Mouse (Mus musculus) CD8-positive naive resting alpha-beta T cell, adult 2 months (primary cell): ENCODE data around the gene Nmrk1.

ENCODE experiments used
- DNase-seq, 2 experiments: peaks; one replicate each; pipeline ENCODE4 v3.0.0; 2022; ENCODE audit warnings: low read depth in 2 of 2, low spot score in 2 of 2

Gene Nmrk1

GRCm38 (mm10) chr19:18652592-18652991, 20.8 kb downstream of the Nmrk1 start:
- no peak for DNase-seq

DNA sequence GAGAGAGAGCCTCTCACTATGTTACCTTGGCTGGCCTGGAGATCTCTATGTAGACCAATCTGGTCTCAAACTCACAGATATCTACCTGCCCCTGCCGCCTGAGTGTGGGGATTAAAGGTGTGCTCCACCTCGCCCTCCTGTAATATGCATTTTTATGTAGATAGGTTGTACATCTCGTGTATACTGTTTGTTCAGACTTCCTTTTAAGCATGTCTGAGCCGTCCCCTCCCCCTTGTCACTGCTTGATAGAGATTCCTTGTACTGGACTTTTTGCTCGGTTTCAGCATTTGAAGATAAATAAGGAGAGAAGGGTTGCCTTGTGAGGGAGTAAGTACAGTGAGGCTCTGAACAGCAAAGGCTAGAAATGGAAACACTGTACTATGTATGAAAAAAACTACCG, 21.3 kb downstream of the Nmrk1 start:
- DNase-seq: no peak

DNA sequence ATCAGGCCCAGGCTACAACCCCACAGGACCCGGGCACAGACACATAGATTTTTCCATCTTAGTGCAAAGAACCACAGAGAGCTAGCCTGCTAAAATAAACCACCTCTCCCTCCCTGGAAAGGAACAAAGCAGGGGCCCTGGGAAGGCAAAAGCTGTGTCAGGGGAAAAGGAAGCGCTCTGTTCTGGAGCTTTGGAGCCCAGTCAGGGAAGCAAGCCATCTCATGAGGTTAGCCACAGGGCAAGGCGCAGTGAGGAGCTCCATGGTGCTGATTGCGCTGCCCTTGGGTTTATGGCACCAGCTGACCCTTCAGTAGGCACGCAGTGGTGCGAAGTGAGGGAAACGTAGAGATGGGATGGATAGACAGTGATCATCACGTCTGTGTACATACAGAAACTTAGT, 22.6 kb downstream of the Nmrk1 start:
- no peak for DNase-seq

DNA sequence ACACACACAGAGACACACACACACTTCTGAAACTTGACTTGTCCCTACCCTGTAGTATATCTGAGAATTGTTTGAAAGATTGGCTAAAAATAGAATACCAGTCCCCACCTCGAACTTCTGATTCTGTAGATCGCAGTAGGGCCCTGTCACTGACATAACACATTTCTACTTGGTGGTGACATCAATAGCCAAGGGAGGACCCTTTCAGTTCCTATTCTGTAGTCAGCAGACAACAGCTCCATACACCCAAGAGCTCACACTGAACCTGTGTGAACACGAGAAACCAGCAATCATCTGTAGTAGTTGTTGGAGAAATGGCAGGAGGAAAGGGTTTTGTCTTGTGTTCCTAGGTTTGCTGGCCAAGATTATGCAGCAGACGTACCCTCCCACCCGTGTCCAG, 23.2 kb downstream of the Nmrk1 start:
- no peak for DNase-seq

DNA sequence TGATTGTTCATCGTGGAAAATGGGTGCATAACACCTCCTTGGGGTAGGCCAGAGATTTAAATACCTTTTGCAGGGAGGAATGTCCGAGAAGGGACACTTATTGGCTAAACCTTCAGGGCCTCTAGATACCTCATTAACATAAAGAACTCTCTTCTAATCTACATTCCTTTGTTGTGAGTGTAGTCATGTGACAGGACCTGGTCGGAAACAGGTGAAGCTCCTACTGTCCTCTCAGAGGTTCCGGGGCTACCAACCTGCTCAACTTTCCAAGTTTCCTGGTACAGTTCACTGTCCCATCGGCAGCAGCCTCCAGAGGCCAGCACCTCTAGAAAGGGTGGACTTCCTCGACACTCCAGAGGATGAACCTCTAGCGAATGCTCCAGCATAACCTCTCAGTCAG, 24.2 kb downstream of the Nmrk1 start:
- no peak for DNase-seq

DNA sequence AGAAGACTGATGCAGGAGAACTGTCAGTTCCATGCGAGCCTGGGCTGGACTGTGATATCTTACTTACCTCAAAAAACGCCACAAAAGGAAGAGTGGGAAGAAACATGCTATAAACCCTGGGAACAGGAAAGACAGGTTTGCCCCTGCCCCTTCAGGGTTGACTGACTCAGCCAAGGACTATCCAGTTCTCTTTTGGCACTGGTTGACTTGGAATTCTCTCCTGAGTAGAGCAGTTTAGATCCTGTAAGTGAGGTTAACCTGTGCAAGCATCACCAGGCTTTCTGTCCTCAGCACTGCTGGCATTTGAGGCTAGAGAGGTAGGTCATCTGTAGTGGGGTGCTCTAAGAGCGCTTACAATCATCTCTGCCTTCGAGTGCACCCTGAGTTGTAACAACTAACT, 26.7 kb downstream of the Nmrk1 start:
- no peak for DNase-seq

GRCm38 (mm10) chr19:18659349-18659748, 27.6 kb downstream of the Nmrk1 start:
- no peak for DNase-seq

GRCm38 (mm10) chr19:18660466-18660865, 28.7 kb downstream of the Nmrk1 start:
- no peak for DNase-seq

- no peak for DNase-seq
Observed at GRCm38 (mm10) chr19:18661683-18662082, 29.9 kb downstream of the Nmrk1 start.

DNA sequence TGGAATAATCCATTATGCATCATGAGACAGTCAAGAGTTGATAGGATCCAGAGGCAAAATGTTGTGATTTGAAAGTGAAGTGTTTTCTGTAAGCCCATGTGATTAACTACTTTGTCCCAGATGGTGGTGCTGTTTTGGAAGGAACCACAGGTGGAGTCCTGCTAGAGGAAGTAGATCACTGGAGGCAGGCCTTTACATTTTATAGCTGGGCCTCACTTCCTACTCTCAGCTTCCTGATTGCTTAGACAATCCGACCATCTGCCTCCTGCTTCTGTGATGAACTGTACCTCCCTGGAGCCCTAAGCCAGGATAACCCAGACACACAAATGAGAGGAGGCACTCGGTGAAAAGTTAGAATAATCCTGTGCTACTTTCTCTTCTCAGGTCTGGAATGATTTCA, 32.2 kb downstream of the Nmrk1 start:
- DNase-seq: no peak

DNA sequence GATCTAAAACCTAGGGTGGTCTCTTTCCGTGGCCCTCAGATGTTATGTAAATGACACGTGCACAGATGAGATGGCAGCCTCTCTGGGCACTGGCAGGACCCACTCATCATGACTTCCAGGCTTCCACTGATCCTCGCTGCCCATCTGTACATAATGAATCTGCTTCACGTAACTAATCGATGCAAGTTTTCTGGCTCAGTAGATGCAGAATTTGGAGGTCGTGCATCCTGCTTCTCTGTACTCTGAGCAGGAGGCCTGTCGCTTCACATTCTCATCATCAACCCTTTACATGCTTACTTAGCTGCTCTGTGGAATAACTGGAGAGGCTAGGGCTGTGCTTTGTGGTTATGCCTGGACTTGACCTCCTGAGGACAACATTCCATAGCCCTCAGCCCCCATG, 35.2 kb downstream of the Nmrk1 start:
- DNase-seq: no peak

- DNase-seq: no peak
Observed at GRCm38 (mm10) chr19:18669551-18669950, 37.8 kb downstream of the Nmrk1 start.

- DNase-seq: peak; percentile 98
Observed at GRCm38 (mm10) chr19:18670608-18671007, 38.9 kb downstream of the Nmrk1 start, which contains the start of gene Carnmt1. TSS of gene Carnmt1 (plus strand) at chr19:18670764.

- DNase-seq: peak; percentile 38 to 41
Observed at GRCm38 (mm10) chr19:18671056-18671741, 39.4 kb downstream of the Nmrk1 start.

GRCm38 (mm10) chr19:18672498-18672897, 40.7 kb downstream of the Nmrk1 start:
- no peak for DNase-seq

GRCm38 (mm10) chr19:18673116-18673515, 41.4 kb downstream of the Nmrk1 start:
- no peak for DNase-seq

- DNase-seq: no peak
Observed at GRCm38 (mm10) chr19:18682142-18682541, 50.4 kb downstream of the Nmrk1 start.

DNA sequence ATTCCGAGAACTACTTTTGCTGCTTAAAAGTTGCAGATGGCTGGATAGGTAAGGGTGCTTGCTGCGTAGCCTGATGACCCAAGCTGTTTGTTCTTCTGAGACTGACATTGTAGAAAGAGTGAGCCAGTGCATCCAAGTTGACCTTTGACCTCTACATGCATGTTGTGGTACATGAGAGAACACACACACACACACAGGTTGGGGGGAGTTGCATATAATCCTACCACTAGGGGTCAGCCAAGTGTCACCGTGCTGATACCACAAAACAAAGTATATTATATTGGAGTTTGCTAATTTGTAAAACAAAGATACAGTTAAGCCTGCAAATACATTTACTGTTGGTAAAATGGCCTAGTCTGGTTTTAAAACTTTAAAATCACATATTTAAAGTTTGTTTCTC, 55.8 kb downstream of the Nmrk1 start:
- DNase-seq: peak; percentile 44 to 67

DNA sequence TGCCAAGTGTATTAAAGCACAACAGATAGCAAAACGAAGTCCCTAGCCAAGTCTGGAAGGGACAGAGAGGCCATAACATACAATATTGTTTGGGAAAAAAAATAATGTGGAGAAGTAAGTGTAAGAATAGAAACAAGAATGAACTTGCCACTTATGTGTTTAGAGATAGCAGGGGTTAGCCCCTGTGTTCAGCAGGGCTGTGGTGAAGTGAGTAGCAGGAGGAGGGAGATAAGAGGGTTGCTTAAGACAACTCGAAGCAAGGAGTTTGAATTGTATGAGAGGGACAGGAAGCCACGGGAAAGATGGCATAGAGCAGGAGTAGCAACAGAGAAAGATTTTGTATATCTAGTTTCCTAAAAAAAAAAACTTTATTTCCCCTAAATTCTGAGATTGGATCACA, 60.4 kb downstream of the Nmrk1 start:
- no peak for DNase-seq

GRCm38 (mm10) chr19:18692768-18693167, 61.0 kb downstream of the Nmrk1 start:
- DNase-seq: no peak

DNA sequence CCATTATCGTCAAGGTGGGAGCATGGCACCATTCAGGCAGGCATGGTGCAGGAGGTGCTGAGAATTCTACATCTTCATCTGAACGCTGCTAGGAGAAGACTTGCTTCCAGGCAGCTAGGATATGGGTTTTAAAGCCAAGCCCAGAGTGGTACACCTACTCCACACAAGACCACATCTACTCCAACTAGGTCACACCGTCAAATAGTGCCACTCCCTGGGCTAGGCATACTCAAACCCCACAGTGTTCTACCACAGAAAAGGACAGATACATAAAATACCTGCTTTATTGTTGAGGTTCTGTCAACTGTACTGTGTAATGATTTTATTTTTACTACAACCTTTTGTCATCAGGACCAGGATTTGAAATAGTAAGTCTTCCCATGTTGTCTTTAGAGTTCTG, 63.4 kb downstream of the Nmrk1 start:
- DNase-seq: no peak

GRCm38 (mm10) chr19:18695552-18695951, 63.8 kb downstream of the Nmrk1 start:
- DNase-seq: no peak
